Mouse (Mus musculus): Measurements from ENCODE around the gene Cks1b. TPM values are rescaled to one million over a fixed set of nuclear protein-coding genes. Genes with fewer than 3 reads are reported as not detected.
A peak's percentile ranks its signal among the peaks of the same experiment; 100 is the strongest.

Gene Cks1b
- 173 and 195 TPM in 2 replicates for total RNA-seq (2012; rRNA removed)
- 224 and 268 TPM in 2 replicates for total RNA-seq (2014; rRNA removed)
- 200 and 270 TPM in 2 replicates for polyA plus RNA-seq (2012; ENCODE audit: insufficient read length, low read depth)

- Histone ChIP-seq H3K4me3 (replicated peaks in 1 of 3; ENCODE audit: low read depth in 2 of 3, low read length in 2 of 3, poor library complexity in 1 of 3) (peak within 1 kb of the TSS; percentile 69 to 85 (median 81)), H3K4me2 (ENCODE audit: insufficient read depth, low read depth, poor library complexity, severe bottlenecking) (peak within 1 kb of the TSS; percentile 96), H3K36me3 (replicated peaks in 1 of 2; ENCODE audit: control insufficient read depth in 1 of 2, insufficient read depth in 1 of 2, low read length in 1 of 2) (peaks cover 36 to 48% of the 10 kb centered on the region in 2 experiments), H3K27me3 (replicated peaks) (no peaks in the 10 kb centered on the region), H3K9ac (ENCODE audit: insufficient read depth, low read depth) (peak within 1 kb of the TSS; percentile 98), H3K9me3 (replicated peaks; ENCODE audit: low read length) (peaks cover 8% of the 10 kb centered on the region), H3K4me1 (ENCODE audit: control insufficient read depth in 1 of 2, insufficient read depth in 2 of 2) (peaks cover 18 to 47% of the 10 kb centered on the region in 2 experiments), H3K27ac (ENCODE audit: insufficient read depth, low read depth) (peak within 1 kb of the TSS; percentile 76), H3K79me2 (replicated peaks; ENCODE audit: control insufficient read depth, extremely low read depth, insufficient read depth, poor library complexity, severe bottlenecking) (peaks cover 51% of the 10 kb centered on the region)
- dilution Hi-C loops (cut with MboI; ENCODE audit: extremely low pct_ligation_motif_present, extremely low pct_unique_long_range_greater_than_20kb, low sequenced_read_pairs): no loop called here
- peak; percentile 43; the same call in 1 of the 2 replicates for TF ChIP-seq TCF12 (IDR thresholded peaks at IDR 0.05; ENCODE audit: low read depth, low read length)
- TF ChIP-seq MAZ (IDR thresholded peaks at IDR 0.05; ENCODE audit: low read depth, low read length): no peak
- no peak for TF ChIP-seq JUN (IDR thresholded peaks at IDR 0.05; ENCODE audit: insufficient read depth, low read depth, low read length)
- TF ChIP-seq ZKSCAN1 (IDR thresholded peaks at IDR 0.05; ENCODE audit: borderline replicate concordance, low read depth, low read length): no peak
- no peak for TF ChIP-seq ZC3H11A (IDR thresholded peaks at IDR 0.05; ENCODE audit: low read depth, low read length)
- peak; percentile 75; the same call in 1 of the 2 replicates for TF ChIP-seq KAT2A (IDR thresholded peaks at IDR 0.05; ENCODE audit: insufficient replicate concordance, low read length)
- TF ChIP-seq UBTF (IDR thresholded peaks at IDR 0.05; ENCODE audit: low read depth, low read length): no peak
- TF ChIP-seq EP300 (IDR thresholded peaks at IDR 0.05; ENCODE audit: low read length): no peak
- peak; percentile 93 for TF ChIP-seq MYC (IDR thresholded peaks at IDR 0.05; ENCODE audit: low read depth, low read length)
- no peak for TF ChIP-seq BHLHE40 (IDR thresholded peaks at IDR 0.05; ENCODE audit: low read depth, low read length)
- TF ChIP-seq NRF1 (IDR thresholded peaks at IDR 0.05; ENCODE audit: low read depth, low read length): peak; percentile 54; the same call in 1 of the 2 replicates
- peak; percentile 68 for TF ChIP-seq HCFC1 (IDR thresholded peaks at IDR 0.05; ENCODE audit: low read depth, low read length)
- no peak for TF ChIP-seq ZNF384 (IDR thresholded peaks at IDR 0.05; ENCODE audit: low read depth, low read length)
- TF ChIP-seq USF1 (IDR thresholded peaks at IDR 0.05; ENCODE audit: low read depth, low read length): no peak
- no peak for TF ChIP-seq CTCF (conservative IDR thresholded peaks at IDR 0.05 in 1 of 2, IDR thresholded peaks at IDR 0.05 in 1 of 2; ENCODE audit: low read depth in 2 of 2, low read length in 2 of 2)
- TF ChIP-seq MXI1 (IDR thresholded peaks at IDR 0.05; ENCODE audit: low read depth, low read length): peak; percentile 99
- peak; percentile 88 for TF ChIP-seq NELFE (IDR thresholded peaks at IDR 0.05; ENCODE audit: low read depth, low read length)
- TF ChIP-seq POLR2A (IDR thresholded peaks at IDR 0.05; ENCODE audit: low read depth, low read length): peak; percentile 92
- peak; percentile 41 for TF ChIP-seq MEF2A (IDR thresholded peaks at IDR 0.05; ENCODE audit: borderline replicate concordance, low read depth, low read length)
- TF ChIP-seq SIN3A (IDR thresholded peaks at IDR 0.05; ENCODE audit: low read length): peak; percentile 98
- peak; percentile 87; the same call in 1 of the 2 replicates for TF ChIP-seq E2F4 (IDR thresholded peaks at IDR 0.05; ENCODE audit: insufficient replicate concordance, low read depth, low read length)
- no peak for TF ChIP-seq JUND (conservative IDR thresholded peaks at IDR 0.05; ENCODE audit: low read depth, low read length)
- TF ChIP-seq POLR2AphosphoS2 (IDR thresholded peaks at IDR 0.05; ENCODE audit: low read depth, low read length): peak; percentile 90
- peak; percentile 28; the same call in 1 of the 2 replicates for TF ChIP-seq IRF4 (IDR thresholded peaks at IDR 0.05; ENCODE audit: low read depth, low read length)
- TF ChIP-seq TBP (conservative IDR thresholded peaks at IDR 0.05; ENCODE audit: low read depth, low read length): peak; percentile 42; the same call in 1 of the 2 replicates
- TF ChIP-seq MAFK (IDR thresholded peaks at IDR 0.05; ENCODE audit: insufficient replicate concordance, low read length): no peak
- no peak for TF ChIP-seq PAX5 (IDR thresholded peaks at IDR 0.05; ENCODE audit: low read length)
- no peak for TF ChIP-seq RAD21 (IDR thresholded peaks at IDR 0.05; ENCODE audit: low read depth, low read length)
- peak; percentile 93 for TF ChIP-seq MAX (IDR thresholded peaks at IDR 0.05; ENCODE audit: low read length)
- TF ChIP-seq SMC3 (IDR thresholded peaks at IDR 0.05; ENCODE audit: low read depth, low read length): no peak
- TF ChIP-seq CHD1 (IDR thresholded peaks at IDR 0.05; ENCODE audit: low read depth, low read length): no peak
- TF ChIP-seq ZMIZ1 (IDR thresholded peaks at IDR 0.05; ENCODE audit: low read depth, low read length): peak; percentile 87
- TF ChIP-seq USF2 (conservative IDR thresholded peaks at IDR 0.05; ENCODE audit: low read depth, low read length): no peak
- TF ChIP-seq RCOR1 (conservative IDR thresholded peaks at IDR 0.05; ENCODE audit: low read depth, low read length): no peak
- TF ChIP-seq ETS1 (conservative IDR thresholded peaks at IDR 0.05; ENCODE audit: low read depth, low read length): no peak
- peak; percentile 68 for TF ChIP-seq CHD2 (IDR thresholded peaks at IDR 0.05; ENCODE audit: low read length)
- peak; percentile 84 for TF ChIP-seq ELF1 (IDR thresholded peaks at IDR 0.05; ENCODE audit: low read depth, low read length)
- TF ChIP-seq GABPA (IDR thresholded peaks at IDR 0.05; ENCODE audit: insufficient replicate concordance, low read depth, low read length): no peak
- DNase-seq (ENCODE audit: extremely low read depth): peak; percentile 99
- in situ Hi-C loops (cut with MboI; ENCODE audit: low pct_ligation_motif_present, low pct_unique_long_range_greater_than_20kb, low sequenced_read_pairs): no loop called here
Measured at GRCm38 (mm10) chr3:89418170-89418860, at the start of gene Cks1b, which contains the start of gene Shc1. Gene Cks1b (minus strand): TSS chr3:89418383. Gene Shc1 (plus strand): TSS chr3:89418443.

All from CH12.LX (cell line).